Mouse (Mus musculus) T-cell, adult 2 months (primary cell): ENCODE measurements around the gene 1810043G02Rik.
A peak's percentile ranks its signal among the peaks of the same experiment; 100 is the strongest.
"Not testable (repeated sequence)": the region's sequence is repeated elsewhere in the genome, so short reads cannot be mapped to it uniquely, and the experiment has no call there.

Experiments
- DNase-seq: peaks from one replicate; pipeline ENCODE4 v3.0.0; 2022; ENCODE audit warnings: low spot score

Gene 1810043G02Rik

GRCm38 (mm10) chr10:78005791-78006438 lies 27.6 kb downstream of the 1810043G02Rik start:
- no peak for DNase-seq

DNA sequence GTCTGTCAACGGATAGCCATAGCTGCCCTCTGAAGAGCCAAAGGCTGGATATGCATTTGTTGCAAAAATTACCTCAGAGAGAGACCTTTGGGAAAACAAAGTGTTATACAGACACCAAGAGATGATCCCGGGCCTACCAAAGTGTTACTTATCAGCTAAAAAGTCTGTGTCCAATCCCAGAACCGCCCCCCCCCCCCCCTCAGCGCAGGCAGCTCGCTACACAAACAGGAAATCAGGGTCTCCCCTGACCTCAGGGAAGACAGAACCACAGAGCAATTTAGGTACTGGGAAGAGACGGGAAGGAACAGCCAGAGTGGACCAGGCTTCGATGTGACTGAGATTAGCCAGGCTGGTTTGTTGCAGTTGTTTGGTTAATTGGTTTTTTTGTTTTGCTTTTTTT lies 28.9 kb downstream of the 1810043G02Rik start:
- no peak for DNase-seq

DNA sequence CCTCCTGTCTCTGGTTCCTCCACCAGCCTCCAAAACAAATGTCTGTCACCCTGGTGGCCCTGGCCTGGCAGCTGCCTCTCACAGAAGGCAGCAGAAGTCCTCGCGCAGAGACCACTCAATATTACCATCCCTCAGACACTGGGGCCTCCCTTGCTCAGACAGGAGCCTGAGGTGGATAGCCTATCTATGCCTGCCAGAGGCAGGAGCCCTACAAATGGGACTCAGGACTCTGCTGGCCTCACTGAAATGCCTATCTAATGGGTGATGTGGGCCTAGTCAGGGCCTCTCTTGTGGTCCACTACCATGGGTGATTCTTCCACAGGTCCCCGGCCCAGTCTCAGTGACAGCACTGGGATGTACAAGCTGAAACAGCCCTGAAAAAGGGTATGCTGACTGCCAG lies 29.8 kb downstream of the 1810043G02Rik start:
- DNase-seq, result no peak

DNA sequence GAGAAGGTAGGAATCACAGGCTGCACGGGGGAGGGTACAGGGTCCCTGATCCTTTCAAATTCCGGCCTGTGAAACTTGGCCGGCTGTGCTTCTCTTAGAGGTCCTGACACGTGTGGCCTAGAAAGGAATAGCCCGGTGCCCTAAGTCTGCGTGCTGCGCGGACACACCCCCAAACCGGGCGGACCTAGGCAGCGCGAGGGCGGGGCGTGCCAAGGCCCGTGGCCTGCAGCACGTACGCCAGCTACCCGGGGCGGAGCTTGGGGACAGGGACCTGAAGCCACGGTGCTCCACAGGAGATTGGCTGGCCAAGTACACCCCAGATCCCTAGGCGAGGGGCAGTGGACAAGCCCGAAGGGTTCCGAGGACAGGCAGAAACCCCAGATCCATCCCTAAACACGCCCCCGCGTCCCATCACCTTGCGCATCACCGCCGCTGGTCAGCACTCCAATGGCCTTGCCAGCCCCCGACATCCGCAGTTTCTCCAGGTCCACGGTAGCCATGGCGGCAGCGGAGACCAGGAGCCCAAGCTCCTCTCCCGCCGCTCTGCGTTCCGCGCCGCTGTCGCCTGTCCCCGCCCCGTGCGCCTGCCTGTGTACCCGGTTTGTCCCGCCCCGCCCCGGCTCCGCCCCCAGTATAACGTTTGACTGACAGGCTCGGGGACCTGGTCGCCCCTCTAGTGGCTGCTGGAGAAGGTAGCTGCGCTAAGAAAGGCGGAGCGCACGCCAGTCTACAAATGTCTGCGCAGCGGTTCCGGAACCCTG lies 31.0 kb downstream of the 1810043G02Rik start:
- DNase-seq, result peak; percentile 95

GRCm38 (mm10) chr10:78009945-78010293 lies 31.6 kb downstream of the 1810043G02Rik start, which contains the start of gene Pfkl:
Gene Pfkl (minus strand): TSS chr10:78010083.
- DNase-seq, result no peak

DNA sequence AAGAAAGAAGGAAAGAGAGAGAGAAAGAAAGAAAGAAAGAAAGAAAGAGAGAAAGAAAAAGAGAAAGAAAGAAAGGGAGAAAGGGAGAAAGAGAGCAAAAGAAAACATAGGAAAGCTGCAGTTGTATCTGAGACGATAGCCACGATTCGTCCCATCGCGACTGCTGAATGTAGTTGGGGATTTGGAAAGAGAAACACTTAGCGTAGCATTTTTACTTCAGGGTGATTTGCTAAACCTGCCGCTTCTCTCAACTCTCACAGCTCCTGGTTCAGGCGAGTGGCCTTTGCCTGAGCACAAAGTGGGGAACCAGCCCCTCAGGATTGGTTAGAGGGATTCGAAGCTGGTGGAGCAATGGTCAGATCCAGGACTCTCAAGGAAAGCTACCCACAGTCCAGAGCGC lies 32.0 kb downstream of the 1810043G02Rik start:
- no peak for DNase-seq

DNA sequence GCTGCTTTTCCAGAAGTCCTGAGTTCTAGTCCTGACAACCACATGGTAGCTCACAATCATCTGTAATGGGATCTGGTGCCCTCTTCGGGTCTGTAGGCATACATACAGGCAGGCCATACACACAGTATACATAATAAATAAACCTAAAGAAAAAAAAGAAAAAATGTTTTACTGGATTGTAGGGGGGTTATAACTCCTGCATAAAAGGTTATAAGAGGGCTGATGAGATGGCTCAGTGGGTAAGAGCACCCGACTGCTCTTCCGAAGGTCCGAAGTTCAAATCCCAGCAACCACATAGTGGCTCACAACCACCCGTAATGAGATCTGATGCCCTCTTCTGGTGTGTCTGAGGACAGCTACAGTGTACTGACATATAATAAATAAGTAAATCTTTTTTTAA lies 32.8 kb downstream of the 1810043G02Rik start:
- not testable (repeated sequence) for DNase-seq

- DNase-seq, result no peak
Measured at GRCm38 (mm10) chr10:78012661-78013495, 34.6 kb downstream of the 1810043G02Rik start.

GRCm38 (mm10) chr10:78015489-78015888 lies 37.2 kb downstream of the 1810043G02Rik start:
- DNase-seq, result no peak

GRCm38 (mm10) chr10:78016366-78016765 lies 38.0 kb downstream of the 1810043G02Rik start:
- no peak for DNase-seq

GRCm38 (mm10) chr10:78018797-78019203 lies 40.5 kb downstream of the 1810043G02Rik start:
- peak; percentile 69 for DNase-seq

GRCm38 (mm10) chr10:78019291-78019690 lies 41.0 kb downstream of the 1810043G02Rik start:
- no peak for DNase-seq

- DNase-seq, result not testable (repeated sequence)
Measured at GRCm38 (mm10) chr10:78019984-78020383, 41.7 kb downstream of the 1810043G02Rik start.

GRCm38 (mm10) chr10:78025453-78025852 lies 47.1 kb downstream of the 1810043G02Rik start:
- DNase-seq, result not testable (repeated sequence)

DNA sequence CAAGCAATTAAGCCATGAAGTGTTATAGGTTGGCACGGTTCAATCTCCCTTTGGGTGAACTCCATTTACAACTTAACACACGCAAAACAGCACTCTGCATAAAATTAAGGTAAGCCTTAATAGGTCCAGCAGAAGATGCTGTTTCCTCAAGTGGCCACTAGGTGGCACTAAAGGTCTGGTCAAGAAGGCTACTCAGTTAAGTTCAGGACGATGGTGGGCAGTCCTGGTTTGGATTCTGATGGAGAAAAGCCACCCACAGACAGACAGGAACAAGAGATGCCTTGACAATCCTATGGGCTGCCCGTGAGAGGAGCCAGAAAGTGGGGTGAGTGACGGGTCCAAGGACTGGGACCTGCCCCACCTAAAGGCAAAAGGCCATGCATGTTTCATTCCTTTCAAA lies 49.8 kb downstream of the 1810043G02Rik start:
- peak; percentile 66 for DNase-seq

DNA sequence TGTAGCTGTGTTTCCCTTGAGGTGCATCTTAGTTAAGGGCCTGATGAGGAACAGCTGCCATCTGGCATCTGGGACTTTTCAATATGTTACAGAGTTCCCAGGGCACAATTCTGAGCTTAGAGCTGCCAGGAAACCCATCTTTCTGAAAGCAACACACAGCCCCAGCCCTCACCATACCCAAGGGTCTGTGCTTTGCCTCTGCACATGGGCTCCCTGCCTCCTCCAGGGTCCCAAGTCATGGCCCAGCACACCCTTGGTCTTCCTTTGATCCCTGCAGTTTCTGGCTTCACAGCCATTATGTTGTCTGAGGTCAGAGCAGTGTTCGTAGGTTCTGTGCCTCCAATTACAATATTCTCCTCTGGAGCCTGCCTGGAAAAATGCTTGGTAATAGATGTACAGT lies 50.8 kb downstream of the 1810043G02Rik start:
- DNase-seq, result no peak

GRCm38 (mm10) chr10:78031987-78032386 lies 53.7 kb downstream of the 1810043G02Rik start:
- DNase-seq, result no peak
